ENCODE assay signal across 8 mouse cellular contexts in genomic region chr11:98775348-98776051, GRCm38 (mm10). TPM values are rescaled to one million over a fixed set of nuclear protein-coding genes. Genes with fewer than 3 reads are reported as not detected.
DNase-seq lines count a peak whose midpoint lies in the region; ATAC-seq lines count a peak whose summit lies in the region.

No protein-coding gene starts in this region.

- H3K4me3 ChIP-seq in forebrain, embryonic 10.5 days = peak overlapping the region; percentile 55
- H3K4me3 ChIP-seq in heart, embryonic 15.5 days = peak overlapping the region; percentile 55
- H3K4me3 ChIP-seq in liver, embryonic 15.5 days (replicated peaks) = peak overlapping the region; percentile 46
- peak overlapping the region; percentile 18; the same call in 1 of the 2 replicates for H3K4me3 ChIP-seq in neural tube, embryonic 11.5 days (ENCODE audit: low read depth, low read length)
- peak overlapping the region; percentile 47 for H3K4me3 ChIP-seq in stomach, embryonic 16.5 days (replicated peaks; ENCODE audit: low read length)

- H3K4me1 ChIP-seq in forebrain, embryonic 10.5 days = peaks cover 59% of the 10 kb centered on the region
- peaks cover 67% of the 10 kb centered on the region for H3K4me1 ChIP-seq in heart, embryonic 15.5 days (replicated peaks)
- H3K4me1 ChIP-seq in liver, embryonic 15.5 days (replicated peaks) = peaks cover 75% of the 10 kb centered on the region
- peaks cover 28% of the 10 kb centered on the region for H3K4me1 ChIP-seq in neural tube, embryonic 11.5 days (ENCODE audit: control insufficient read depth, insufficient read depth, low read length)
- peaks cover 50% of the 10 kb centered on the region for H3K4me1 ChIP-seq in stomach, embryonic 16.5 days (ENCODE audit: control insufficient read depth, insufficient read depth, low read length)

- peak overlapping the region; percentile 64 for H3K9ac ChIP-seq in heart, embryonic 15.5 days
- H3K9ac ChIP-seq in liver, embryonic 15.5 days = peak overlapping the region; percentile 37; the same call in 1 of the 2 replicates
- H3K9ac ChIP-seq in neural tube, embryonic 11.5 days (ENCODE audit: low read length) = no peak overlapping the region
- peak overlapping the region; percentile 72 for H3K9ac ChIP-seq in stomach, embryonic 16.5 days (ENCODE audit: low read length)

- H3K27ac ChIP-seq in forebrain, embryonic 10.5 days = peak overlapping the region; percentile 84
- H3K27ac ChIP-seq in heart, embryonic 15.5 days = peak overlapping the region; percentile 93
- peak overlapping the region; percentile 78 for H3K27ac ChIP-seq in liver, embryonic 15.5 days (replicated peaks)
- no peak overlapping the region for H3K27ac ChIP-seq in neural tube, embryonic 11.5 days (ENCODE audit: low read depth, low read length)
- H3K27ac ChIP-seq in stomach, embryonic 16.5 days (ENCODE audit: low read length) = peak overlapping the region; percentile 96

- H3K27me3 ChIP-seq in forebrain, embryonic 10.5 days (ENCODE audit: poor library complexity, severe bottlenecking) = 0 out of 2 replicates have a peak, but pooled peaks cover 3% of the 10 kb centered on the region
- no peaks in the 10 kb centered on the region for H3K27me3 ChIP-seq in heart, embryonic 15.5 days
- no peaks in the 10 kb centered on the region for H3K27me3 ChIP-seq in liver, embryonic 15.5 days
- H3K27me3 ChIP-seq in neural tube, embryonic 11.5 days (ENCODE audit: control insufficient read depth, insufficient read depth, low read length) = no peaks in the 10 kb centered on the region
- no peaks in the 10 kb centered on the region for H3K27me3 ChIP-seq in stomach, embryonic 16.5 days (ENCODE audit: control insufficient read depth, insufficient read depth, low read length)

- H3K4me2 ChIP-seq in heart, embryonic 15.5 days = peak overlapping the region; percentile 76
- peak overlapping the region; percentile 80 for H3K4me2 ChIP-seq in liver, embryonic 15.5 days
- H3K4me2 ChIP-seq in neural tube, embryonic 11.5 days (ENCODE audit: low read depth) = peak overlapping the region; percentile 69
- H3K4me2 ChIP-seq in stomach, embryonic 16.5 days (ENCODE audit: low read depth, low read length) = peak overlapping the region; percentile 95

- no peaks in the 10 kb centered on the region for H3K9me3 ChIP-seq in forebrain, embryonic 10.5 days
- H3K9me3 ChIP-seq in heart, embryonic 15.5 days (replicated peaks) = no peaks in the 10 kb centered on the region
- H3K9me3 ChIP-seq in liver, embryonic 15.5 days (replicated peaks) = no peaks in the 10 kb centered on the region
- no peaks in the 10 kb centered on the region for H3K9me3 ChIP-seq in neural tube, embryonic 11.5 days (ENCODE audit: control insufficient read depth, low read length)
- no peaks in the 10 kb centered on the region for H3K9me3 ChIP-seq in stomach, embryonic 16.5 days (replicated peaks; ENCODE audit: control insufficient read depth, low read length)

- H3K36me3 ChIP-seq in forebrain, embryonic 10.5 days (replicated peaks) = peaks cover 13% of the 10 kb centered on the region
- peaks cover 9% of the 10 kb centered on the region for H3K36me3 ChIP-seq in heart, embryonic 15.5 days
- H3K36me3 ChIP-seq in liver, embryonic 15.5 days (replicated peaks) = peaks cover 5% of the 10 kb centered on the region; the same call in 1 of the 2 replicates
- no peaks in the 10 kb centered on the region for H3K36me3 ChIP-seq in neural tube, embryonic 11.5 days (ENCODE audit: control insufficient read depth, insufficient read depth, low read length)
- H3K36me3 ChIP-seq in stomach, embryonic 16.5 days (ENCODE audit: control insufficient read depth, insufficient read depth, low read length) = 0 out of 2 replicates have a peak, but pooled peaks cover 3% of the 10 kb centered on the region

- peak; percentile 74 for ATAC-seq in heart, embryonic 15.5 days (replicated peaks; ENCODE audit: insufficient number of reproducible peaks, insufficient read depth, low FRiP score, low read depth)
- ATAC-seq in liver, embryonic 15.5 days (ENCODE audit: insufficient read depth) = peak; percentile 38
- ATAC-seq in neural tube, embryonic 11.5 days (ENCODE audit: insufficient read depth, low FRiP score, low TSS enrichment) = peak; percentile 67
- ATAC-seq in stomach, embryonic 16.5 days (ENCODE audit: insufficient read depth, low FRiP score) = peak; percentile 79

- peak; percentile 67 to 73 for DNase-seq in CD8-positive naive resting alpha-beta T cell, adult 2 months (ENCODE audit: low read depth in 2 of 2, low spot score in 2 of 2)
- DNase-seq in c-Kit-positive CD71-negative TER-119-negative erythroid progenitor cells, embryonic 14.5 days (ENCODE audit: low read depth) = peak; percentile 92
- peak; percentile 94 for DNase-seq in forebrain, embryonic 10.5 days (ENCODE audit: extremely low spot score, low spot score)
- DNase-seq in kidney, postnatal 25 days = peak; percentile 100
- peak; percentile 94 for DNase-seq in neural tube, embryonic 11.5 days (ENCODE audit: low spot score)

- WGBS in forebrain, embryonic 10.5 days = 11% methylated on average over 15 of the region's 15 CpGs
- WGBS in heart, embryonic 15.5 days = 2% methylated on average over 15 of the region's 15 CpGs
- 3% methylated on average over 15 of the region's 15 CpGs for WGBS in liver, embryonic 15.5 days (ENCODE audit: insufficient replicate concordance)
- 6% methylated on average over 15 of the region's 15 CpGs for WGBS in neural tube, embryonic 11.5 days
- WGBS in stomach, embryonic 16.5 days = 3% methylated on average over 15 of the region's 15 CpGs

RNA-seq across cellular contexts. Expression of gene Nr1d1, which starts 0.4 kb away (rescaled TPM):
- 1.5 TPM in 2 replicates for polyA plus RNA-seq in forebrain, embryonic 10.5 days (2016; fragmentation: Nextera tagmentation; extraction: Ambion mirVana)
- polyA plus RNA-seq in heart, embryonic 15.5 days (2015; fragmentation: Nextera tagmentation; extraction: Ambion mirVana) = 7.0 and 7.5 TPM in 2 replicates
- polyA plus RNA-seq in liver, embryonic 15.5 days (2015; fragmentation: Nextera tagmentation; extraction: Ambion mirVana) = 0.63 and 0.85 TPM in 2 replicates
- polyA plus RNA-seq in neural tube, embryonic 11.5 days (2014; fragmentation: Nextera tagmentation; extraction: Ambion mirVana) = 1.5 and 1.9 TPM in 2 replicates
- polyA plus RNA-seq in stomach, embryonic 16.5 days (2015; fragmentation: Nextera tagmentation; extraction: Ambion mirVana) = 2.6 and 4.1 TPM in 2 replicates

RNA-seq across cellular contexts. Expression of gene Msl1, which starts 19.8 kb away (rescaled TPM):
- 22.9 and 24.1 TPM in 2 replicates for polyA plus RNA-seq in forebrain, embryonic 10.5 days (2016; fragmentation: Nextera tagmentation; extraction: Ambion mirVana)
- 15.5 and 17.2 TPM in 2 replicates for polyA plus RNA-seq in heart, embryonic 15.5 days (2015; fragmentation: Nextera tagmentation; extraction: Ambion mirVana)
- 5.2 and 5.8 TPM in 2 replicates for polyA plus RNA-seq in liver, embryonic 15.5 days (2015; fragmentation: Nextera tagmentation; extraction: Ambion mirVana)
- polyA plus RNA-seq in neural tube, embryonic 11.5 days (2014; fragmentation: Nextera tagmentation; extraction: Ambion mirVana) = 24.1 and 24.2 TPM in 2 replicates
- 18.0 and 18.4 TPM in 2 replicates for polyA plus RNA-seq in stomach, embryonic 16.5 days (2015; fragmentation: Nextera tagmentation; extraction: Ambion mirVana)

RNA-seq across cellular contexts. Expression of gene Casc3, which starts 29.2 kb away (rescaled TPM):
- polyA plus RNA-seq in forebrain, embryonic 10.5 days (2016; fragmentation: Nextera tagmentation; extraction: Ambion mirVana) = 45.7 and 49.7 TPM in 2 replicates
- 21.3 and 27.6 TPM in 2 replicates for polyA plus RNA-seq in heart, embryonic 15.5 days (2015; fragmentation: Nextera tagmentation; extraction: Ambion mirVana)
- polyA plus RNA-seq in liver, embryonic 15.5 days (2015; fragmentation: Nextera tagmentation; extraction: Ambion mirVana) = 14.4 and 16.2 TPM in 2 replicates
- 55.4 and 59.4 TPM in 2 replicates for polyA plus RNA-seq in neural tube, embryonic 11.5 days (2014; fragmentation: Nextera tagmentation; extraction: Ambion mirVana)
- 25.1 and 26.3 TPM in 2 replicates for polyA plus RNA-seq in stomach, embryonic 16.5 days (2015; fragmentation: Nextera tagmentation; extraction: Ambion mirVana)

RNA-seq across cellular contexts. Expression of gene Thra, which starts 35.1 kb away (rescaled TPM):
- polyA plus RNA-seq in forebrain, embryonic 10.5 days (2016; fragmentation: Nextera tagmentation; extraction: Ambion mirVana) = 9.5 and 10.9 TPM in 2 replicates
- 34.8 and 39.5 TPM in 2 replicates for polyA plus RNA-seq in heart, embryonic 15.5 days (2015; fragmentation: Nextera tagmentation; extraction: Ambion mirVana)
- 7.2 and 7.6 TPM in 2 replicates for polyA plus RNA-seq in liver, embryonic 15.5 days (2015; fragmentation: Nextera tagmentation; extraction: Ambion mirVana)
- 32.0 and 34.7 TPM in 2 replicates for polyA plus RNA-seq in neural tube, embryonic 11.5 days (2014; fragmentation: Nextera tagmentation; extraction: Ambion mirVana)
- polyA plus RNA-seq in stomach, embryonic 16.5 days (2015; fragmentation: Nextera tagmentation; extraction: Ambion mirVana) = 32.9 and 37.8 TPM in 2 replicates

RNA-seq across cellular contexts. Expression of gene Med24, which starts 46.3 kb away (rescaled TPM):
- polyA plus RNA-seq in forebrain, embryonic 10.5 days (2016; fragmentation: Nextera tagmentation; extraction: Ambion mirVana) = 69.7 and 77.3 TPM in 2 replicates
- polyA plus RNA-seq in heart, embryonic 15.5 days (2015; fragmentation: Nextera tagmentation; extraction: Ambion mirVana) = 33.5 and 43.0 TPM in 2 replicates
- polyA plus RNA-seq in liver, embryonic 15.5 days (2015; fragmentation: Nextera tagmentation; extraction: Ambion mirVana) = 24.2 and 27.7 TPM in 2 replicates
- 67.6 and 74.5 TPM in 2 replicates for polyA plus RNA-seq in neural tube, embryonic 11.5 days (2014; fragmentation: Nextera tagmentation; extraction: Ambion mirVana)
- polyA plus RNA-seq in stomach, embryonic 16.5 days (2015; fragmentation: Nextera tagmentation; extraction: Ambion mirVana) = 42.2 and 44.2 TPM in 2 replicates
